Mouse (Mus musculus): Measurements from ENCODE around the gene Usp15. TPM values are rescaled to one million over a fixed set of nuclear protein-coding genes. Genes with fewer than 3 reads are reported as not detected.

The Usp15 gene
- polyA plus RNA-seq, 1 experiment from 2014 or later = 70.4 TPM

- 94% methylated on average over 5 of the region's 5 CpGs for WGBS
- Histone ChIP-seq H3K4me1 (replicated peaks) (no peaks in the 10 kb centered on the region), H3K9me3 (replicated peaks) (no peaks in the 10 kb centered on the region), H3K27me3 (replicated peaks) (no peaks in the 10 kb centered on the region), H3K9ac (no peak overlapping the region), H3K27ac (ENCODE audit: poor library complexity, severe bottlenecking) (no peak overlapping the region), H3K36me3 (peaks cover 13% of the 10 kb centered on the region), H3K4me2 (no peak overlapping the region), H3K4me3 (no peak overlapping the region)
- ATAC-seq (ENCODE audit: insufficient number of reproducible peaks, low FRiP score) = no peak
These were observed 88.7 kb downstream of the Usp15 start for GRCm38 (mm10) chr10:123108121-123108520.

- H3K27me3 ChIP-seq (replicated peaks) = no peaks in the 10 kb centered on the region
- H3K4me1 ChIP-seq (replicated peaks) = no peaks in the 10 kb centered on the region
- H3K9me3 ChIP-seq (replicated peaks) = no peaks in the 10 kb centered on the region
- WGBS = 50% methylated on average over 1 of the region's 1 CpGs
- ATAC-seq (ENCODE audit: insufficient number of reproducible peaks, low FRiP score) = no peak
- H3K9ac ChIP-seq = no peak overlapping the region
- no peak overlapping the region for H3K27ac ChIP-seq (ENCODE audit: poor library complexity, severe bottlenecking)
- H3K36me3 ChIP-seq = no peaks in the 10 kb centered on the region
- no peak overlapping the region for H3K4me2 ChIP-seq
- no peak overlapping the region for H3K4me3 ChIP-seq
These were observed 95.5 kb downstream of the Usp15 start for GRCm38 (mm10) chr10:123101303-123101702.

DNA sequence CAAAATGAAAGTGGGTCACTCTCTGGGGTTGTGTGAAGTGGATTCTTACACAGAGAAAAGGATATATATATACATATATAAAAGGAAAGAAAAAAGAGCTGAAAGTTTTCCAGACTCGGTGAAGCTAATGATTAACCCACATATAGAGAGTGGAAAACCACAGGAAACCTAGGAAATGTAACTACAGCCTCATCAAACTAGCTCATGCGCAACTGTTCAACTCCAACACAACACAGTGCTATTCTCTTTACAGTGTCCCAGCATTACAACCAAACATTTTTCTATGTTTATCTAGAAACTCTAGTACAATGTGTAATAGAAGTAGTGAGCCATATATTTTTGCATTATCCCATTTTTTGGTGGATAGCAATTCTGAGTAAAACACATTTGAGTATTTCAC, 96.2 kb downstream of the Usp15 start:
- Histone ChIP-seq H3K9me3 (replicated peaks) (no peaks in the 10 kb centered on the region), H3K4me2 (no peak overlapping the region), H3K27me3 (replicated peaks) (no peaks in the 10 kb centered on the region), H3K4me3 (no peak overlapping the region), H3K36me3 (no peaks in the 10 kb centered on the region), H3K9ac (no peak overlapping the region), H3K27ac (ENCODE audit: poor library complexity, severe bottlenecking) (no peak overlapping the region), H3K4me1 (replicated peaks) (no peaks in the 10 kb centered on the region)
- 81% methylated on average over 2 of the region's 2 CpGs for WGBS
- no peak for ATAC-seq (ENCODE audit: insufficient number of reproducible peaks, low FRiP score)

- Histone ChIP-seq H3K36me3 (no peaks in the 10 kb centered on the region), H3K4me1 (replicated peaks) (no peaks in the 10 kb centered on the region), H3K27me3 (replicated peaks) (no peaks in the 10 kb centered on the region), H3K9ac (no peak overlapping the region), H3K4me3 (no peak overlapping the region), H3K9me3 (replicated peaks) (no peaks in the 10 kb centered on the region), H3K4me2 (no peak overlapping the region), H3K27ac (ENCODE audit: poor library complexity, severe bottlenecking) (no peak overlapping the region)
- no peak for ATAC-seq (ENCODE audit: insufficient number of reproducible peaks, low FRiP score)
- 84% methylated on average over 7 of the region's 7 CpGs for WGBS
These were observed 102.3 kb downstream of the Usp15 start for GRCm38 (mm10) chr10:123094504-123094903.

DNA sequence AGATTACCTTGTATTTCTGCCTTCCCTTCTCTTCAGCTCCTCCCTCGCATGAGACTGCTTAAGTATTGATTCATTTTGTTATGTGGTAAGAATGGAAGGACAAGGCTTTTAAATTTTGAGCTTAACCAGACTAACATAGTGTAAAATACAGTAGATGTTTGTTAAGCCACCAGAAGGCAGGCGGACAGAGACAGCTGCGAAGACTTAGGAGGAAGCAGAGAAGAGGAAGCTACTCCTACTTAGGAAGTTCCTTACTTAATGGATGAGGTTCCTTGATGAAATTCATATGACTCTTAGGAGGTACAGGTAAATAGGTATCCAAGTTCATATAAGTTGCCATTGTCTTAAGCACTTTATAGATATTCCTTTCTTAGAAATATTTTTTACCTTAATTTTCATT, 104.2 kb downstream of the Usp15 start:
- 65% methylated on average over 3 of the region's 3 CpGs for WGBS
- Histone ChIP-seq H3K27me3 (replicated peaks) (no peaks in the 10 kb centered on the region), H3K4me1 (replicated peaks) (no peaks in the 10 kb centered on the region), H3K9me3 (replicated peaks) (no peaks in the 10 kb centered on the region), H3K36me3 (no peaks in the 10 kb centered on the region), H3K9ac (no peak overlapping the region), H3K4me3 (no peak overlapping the region), H3K27ac (ENCODE audit: poor library complexity, severe bottlenecking) (no peak overlapping the region), H3K4me2 (no peak overlapping the region)
- no peak for ATAC-seq (ENCODE audit: insufficient number of reproducible peaks, low FRiP score)

GRCm38 (mm10) chr10:123091737-123092136, 105.1 kb downstream of the Usp15 start:
- no peak overlapping the region for H3K4me2 ChIP-seq
- no peaks in the 10 kb centered on the region for H3K36me3 ChIP-seq
- ATAC-seq (ENCODE audit: insufficient number of reproducible peaks, low FRiP score) = no peak
- H3K27ac ChIP-seq (ENCODE audit: poor library complexity, severe bottlenecking) = no peak overlapping the region
- 29% methylated on average over 5 of the region's 5 CpGs for WGBS
- H3K4me1 ChIP-seq (replicated peaks) = no peaks in the 10 kb centered on the region
- no peak overlapping the region for H3K9ac ChIP-seq
- H3K4me3 ChIP-seq = no peak overlapping the region
- no peaks in the 10 kb centered on the region for H3K27me3 ChIP-seq (replicated peaks)
- H3K9me3 ChIP-seq (replicated peaks) = no peaks in the 10 kb centered on the region

- WGBS = 75% methylated on average over 12 of the region's 12 CpGs
- ATAC-seq (ENCODE audit: insufficient number of reproducible peaks, low FRiP score) = no peak
These were observed 107.3 kb downstream of the Usp15 start for GRCm38 (mm10) chr10:123089425-123089930.

GRCm38 (mm10) chr10:123086847-123087246, 109.9 kb downstream of the Usp15 start:
- no peak overlapping the region for H3K4me2 ChIP-seq
- no peak overlapping the region for H3K9ac ChIP-seq

More at GRCm38 (mm10) chr10:123089425-123089930, 107.3 kb downstream of the Usp15 start:
- Histone ChIP-seq H3K4me1 (replicated peaks) (0 out of 2 replicates have a peak, but pooled peaks cover 2% of the 10 kb centered on the region), H3K4me3 (no peak overlapping the region), H3K4me2 (no peak overlapping the region), H3K36me3 (no peaks in the 10 kb centered on the region), H3K27me3 (replicated peaks) (no peaks in the 10 kb centered on the region), H3K9me3 (replicated peaks) (no peaks in the 10 kb centered on the region), H3K27ac (ENCODE audit: poor library complexity, severe bottlenecking) (no peak overlapping the region), H3K9ac (no peak overlapping the region)

DNA sequence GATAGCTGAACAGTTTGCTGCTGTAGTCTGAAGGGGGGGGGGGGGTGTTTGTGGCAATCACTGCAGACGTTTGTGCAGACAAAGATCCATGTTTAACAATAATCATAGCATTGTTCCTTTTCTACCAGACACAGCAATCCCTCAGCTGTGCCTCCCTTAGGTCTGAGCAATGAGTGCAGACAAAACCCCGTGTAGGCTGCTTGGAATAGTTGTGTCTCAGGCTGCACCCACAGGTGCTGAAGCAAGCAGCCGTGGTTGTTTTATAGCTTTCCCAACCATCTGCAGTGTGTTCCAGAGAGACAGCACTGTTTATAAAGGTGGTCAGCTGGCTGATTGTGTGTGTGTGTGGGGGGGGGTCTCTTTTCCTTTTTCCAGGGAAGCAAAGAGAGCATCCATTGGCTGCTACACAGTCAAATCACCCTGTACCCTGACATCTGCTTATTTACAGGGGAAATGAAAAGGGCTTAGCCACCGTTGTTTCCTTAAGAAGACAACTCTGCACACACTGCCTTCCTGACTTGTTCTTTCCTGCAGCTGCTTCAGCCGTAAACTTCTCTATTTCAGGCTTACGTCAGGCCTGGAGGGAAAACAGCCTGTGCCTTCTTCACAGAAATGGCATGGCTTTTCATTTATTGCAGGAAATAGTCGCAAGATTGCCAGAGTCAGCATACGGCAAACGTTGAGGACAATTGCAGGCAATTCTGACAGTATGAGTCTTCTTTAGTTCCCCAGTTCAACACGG, 111.7 kb downstream of the Usp15 start:
- Histone ChIP-seq H3K9me3 (replicated peaks) (no peaks in the 10 kb centered on the region), H3K27ac (ENCODE audit: poor library complexity, severe bottlenecking) (no peak overlapping the region), H3K27me3 (replicated peaks) (no peaks in the 10 kb centered on the region), H3K9ac (no peak overlapping the region), H3K4me3 (no peak overlapping the region), H3K4me1 (replicated peaks) (0 out of 2 replicates have a peak, but pooled peaks cover 2% of the 10 kb centered on the region), H3K36me3 (no peaks in the 10 kb centered on the region), H3K4me2 (no peak overlapping the region)
- ATAC-seq (ENCODE audit: insufficient number of reproducible peaks, low FRiP score) = no peak
- WGBS = 62% methylated on average over 10 of the region's 10 CpGs

More at GRCm38 (mm10) chr10:123086847-123087246, 109.9 kb downstream of the Usp15 start:
- 0 out of 2 replicates have a peak, but pooled peaks cover 2% of the 10 kb centered on the region for H3K4me1 ChIP-seq (replicated peaks)
- WGBS = 73% methylated on average over 2 of the region's 2 CpGs
- no peaks in the 10 kb centered on the region for H3K9me3 ChIP-seq (replicated peaks)
- no peak for ATAC-seq (ENCODE audit: insufficient number of reproducible peaks, low FRiP score)
- H3K36me3 ChIP-seq = no peaks in the 10 kb centered on the region
- H3K4me3 ChIP-seq = no peak overlapping the region
- no peak overlapping the region for H3K27ac ChIP-seq (ENCODE audit: poor library complexity, severe bottlenecking)
- H3K27me3 ChIP-seq (replicated peaks) = no peaks in the 10 kb centered on the region

GRCm38 (mm10) chr10:123084307-123084706, 112.5 kb downstream of the Usp15 start:
- WGBS = 62% methylated on average over 9 of the region's 9 CpGs
- H3K27ac ChIP-seq (ENCODE audit: poor library complexity, severe bottlenecking) = no peak overlapping the region

GRCm38 (mm10) chr10:123076245-123077023, 120.4 kb downstream of the Usp15 start, which contains the start of gene Mon2:
TSS of gene Mon2 (minus strand) at chr10:123076505.
- ATAC-seq (ENCODE audit: insufficient number of reproducible peaks, low FRiP score) = peak; percentile 99
- WGBS = under 1% methylated on average over 57 of the region's 58 CpGs
- no peaks in the 10 kb centered on the region for H3K27me3 ChIP-seq (replicated peaks)
- peak within 1 kb of the TSS; percentile 81 for H3K27ac ChIP-seq (ENCODE audit: poor library complexity, severe bottlenecking)
- H3K9ac ChIP-seq = peak within 1 kb of the TSS; percentile 98
- H3K36me3 ChIP-seq = peaks cover 9% of the 10 kb centered on the region; the same call in 1 of the 2 replicates
- H3K9me3 ChIP-seq (replicated peaks) = no peaks in the 10 kb centered on the region
- H3K4me2 ChIP-seq = peak within 1 kb of the TSS; percentile 81
- H3K4me1 ChIP-seq (replicated peaks) = peaks cover 25% of the 10 kb centered on the region
- H3K4me3 ChIP-seq = peak within 1 kb of the TSS; percentile 92

More at GRCm38 (mm10) chr10:123084307-123084706, 112.5 kb downstream of the Usp15 start:
- no peaks in the 10 kb centered on the region for H3K27me3 ChIP-seq (replicated peaks)
- H3K4me1 ChIP-seq (replicated peaks) = 0 out of 2 replicates have a peak, but pooled peaks cover 2% of the 10 kb centered on the region
- H3K9me3 ChIP-seq (replicated peaks) = no peaks in the 10 kb centered on the region
- no peak overlapping the region for H3K4me3 ChIP-seq
- no peak overlapping the region for H3K4me2 ChIP-seq
- H3K9ac ChIP-seq = no peak overlapping the region
- no peak for ATAC-seq (ENCODE audit: insufficient number of reproducible peaks, low FRiP score)
- no peaks in the 10 kb centered on the region for H3K36me3 ChIP-seq

All from heart, embryonic 12.5 days (tissue).